ENCODE assay signal across 28 mouse cellular contexts in genomic region chr3:79900502-79900901, GRCm38 (mm10). TPM values are rescaled to one million over a fixed set of nuclear protein-coding genes. Genes with fewer than 3 reads are reported as not detected.
DNase-seq lines count a peak whose midpoint lies in the region; ATAC-seq and TF ChIP-seq lines count a peak whose summit lies in the region.
"Had no signal": no experiment of that assay in that cellular context is flagged by ENCODE, and none has a peak within 500 bp of the region (broad histone marks: within the 10 kb centered on the region; RNA-seq: fewer than 3 reads in every experiment).

No protein-coding gene starts in this region.

- no peak overlapping the region for H3K4me2 ChIP-seq in liver, embryonic 11.5 days
- H3K4me2 ChIP-seq in liver, embryonic 12.5 days, result no peak overlapping the region
- no peak overlapping the region for H3K4me2 ChIP-seq in midbrain, embryonic 14.5 days (ENCODE audit: low read length)
- H3K4me2 ChIP-seq: embryonic facial prominence, embryonic 13.5 days; forebrain, embryonic 12.5 days; forebrain, embryonic 15.5 days; heart, embryonic 12.5 days; heart, embryonic 15.5 days; hindbrain, embryonic 14.5 days had no signal

- no peak for DNase-seq in gastrocnemius, adult 2 months
- DNase-seq in gastrocnemius, postnatal 10 days, result no peak
- peak; percentile 10 for DNase-seq in liver, embryonic 11.5 days (ENCODE audit: low spot score)
- DNase-seq in midbrain, embryonic 14.5 days, result no peak
- DNase-seq: adrenal gland, postnatal 10 days; adrenal gland, postnatal 36 days; cerebellum, adult 11-12 months; cerebellum, adult 8-10 months; cerebellum, postnatal 10 days; cerebellum, postnatal 36 days; embryo, embryonic 11 days; gastrocnemius, postnatal 14 days; heart, postnatal 10 days; heart, postnatal 4 days had no signal

- no peak overlapping the region for H3K9ac ChIP-seq in liver, embryonic 11.5 days (ENCODE audit: low read depth, low read length)
- H3K9ac ChIP-seq in liver, embryonic 12.5 days, result no peak overlapping the region
- H3K9ac ChIP-seq in midbrain, embryonic 14.5 days (replicated peaks; ENCODE audit: low read length), result no peak overlapping the region
- H3K9ac ChIP-seq: embryonic facial prominence, embryonic 13.5 days; forebrain, embryonic 12.5 days; forebrain, embryonic 15.5 days; heart, embryonic 12.5 days; heart, embryonic 15.5 days; hindbrain, embryonic 14.5 days had no signal

- H3K27ac ChIP-seq in gastrocnemius, adult 2 months, result peak overlapping the region; percentile 59; the same call in 1 of the 2 replicates
- H3K27ac ChIP-seq in liver, embryonic 11.5 days (ENCODE audit: low read depth, low read length), result no peak overlapping the region
- no peak overlapping the region for H3K27ac ChIP-seq in liver, embryonic 12.5 days
- H3K27ac ChIP-seq in bone marrow macrophage, adult 2 months (ENCODE audit: insufficient read depth, low read depth, low read length), result 0 out of 2 replicates have a peak overlapping the region, but pooled peaks have one; percentile 11
- H3K27ac ChIP-seq in midbrain, embryonic 14.5 days (replicated peaks; ENCODE audit: low read depth, low read length), result no peak overlapping the region
- H3K27ac ChIP-seq: embryonic facial prominence, embryonic 10.5 days; embryonic facial prominence, embryonic 13.5 days; forebrain, embryonic 12.5 days; forebrain, embryonic 15.5 days; heart, embryonic 15.5 days; hindbrain, embryonic 14.5 days; hindbrain, postnatal 0 days had no signal

- no peaks in the 10 kb centered on the region for H3K4me1 ChIP-seq in liver, embryonic 11.5 days (replicated peaks; ENCODE audit: control insufficient read depth, insufficient read depth, low read length)
- no peaks in the 10 kb centered on the region for H3K4me1 ChIP-seq in liver, embryonic 12.5 days
- H3K4me1 ChIP-seq in bone marrow macrophage, adult 2 months (ENCODE audit: control insufficient read depth, insufficient read depth, low read length), result peaks cover 25% of the 10 kb centered on the region
- H3K4me1 ChIP-seq in midbrain, embryonic 14.5 days (ENCODE audit: control insufficient read depth, insufficient read depth, low read length), result 0 out of 2 replicates have a peak, but pooled peaks cover 9% of the 10 kb centered on the region
- H3K4me1 ChIP-seq: embryonic facial prominence, embryonic 10.5 days; forebrain, embryonic 15.5 days had no signal

- no peaks in the 10 kb centered on the region; the same call in 1 of the 2 replicates for H3K27me3 ChIP-seq in liver, embryonic 11.5 days (replicated peaks; ENCODE audit: control insufficient read depth, insufficient read depth, low read length)
- H3K27me3 ChIP-seq in liver, embryonic 12.5 days (replicated peaks), result no peaks in the 10 kb centered on the region
- no peaks in the 10 kb centered on the region for H3K27me3 ChIP-seq in midbrain, embryonic 14.5 days (ENCODE audit: control insufficient read depth, insufficient read depth, low read length)
- H3K27me3 ChIP-seq: CH12.LX; embryonic facial prominence, embryonic 13.5 days; forebrain, embryonic 12.5 days; forebrain, embryonic 15.5 days; heart, embryonic 12.5 days; heart, embryonic 15.5 days had no signal

- no peak for TF ChIP-seq CTCF in gastrocnemius, adult 2 months (IDR thresholded peaks at IDR 0.05)
- TF ChIP-seq CTCF in bone marrow macrophage, adult 2 months (IDR thresholded peaks at IDR 0.05; ENCODE audit: low read depth, low read length), result no peak

- intact Hi-C loops in gastrocnemius, adult 2 months (cut with DNase I), result no loop called here

- no peaks in the 10 kb centered on the region for H3K36me3 ChIP-seq in liver, embryonic 11.5 days (ENCODE audit: control insufficient read depth, insufficient read depth, low read length)
- no peaks in the 10 kb centered on the region for H3K36me3 ChIP-seq in liver, embryonic 12.5 days
- no peaks in the 10 kb centered on the region for H3K36me3 ChIP-seq in midbrain, embryonic 14.5 days (ENCODE audit: control insufficient read depth, insufficient read depth, low read length)
- H3K36me3 ChIP-seq: embryonic facial prominence, embryonic 10.5 days; embryonic facial prominence, embryonic 13.5 days; forebrain, embryonic 12.5 days; forebrain, embryonic 15.5 days; heart, embryonic 15.5 days had no signal

- no peak overlapping the region for H3K4me3 ChIP-seq in gastrocnemius, adult 2 months
- H3K4me3 ChIP-seq in liver, embryonic 11.5 days (ENCODE audit: low read depth, low read length), result no peak overlapping the region
- no peak overlapping the region for H3K4me3 ChIP-seq in liver, embryonic 12.5 days
- H3K4me3 ChIP-seq in bone marrow macrophage, adult 2 months (ENCODE audit: insufficient read depth, low read length), result no peak overlapping the region
- H3K4me3 ChIP-seq in midbrain, embryonic 14.5 days (replicated peaks; ENCODE audit: low read depth, low read length), result no peak overlapping the region
- H3K4me3 ChIP-seq: embryonic facial prominence, embryonic 10.5 days; embryonic facial prominence, embryonic 13.5 days; erythroblast, embryonic 14.5 days; forebrain, embryonic 12.5 days; forebrain, embryonic 15.5 days; heart, embryonic 12.5 days; heart, embryonic 15.5 days had no signal

- WGBS in liver, embryonic 11.5 days, result 87% methylated on average over 2 of the region's 2 CpGs
- WGBS in liver, embryonic 12.5 days (ENCODE audit: insufficient replicate concordance), result 72% methylated on average over 2 of the region's 2 CpGs
- 97% methylated on average over 2 of the region's 2 CpGs for WGBS in midbrain, embryonic 14.5 days

- no peaks in the 10 kb centered on the region for H3K9me3 ChIP-seq in liver, embryonic 11.5 days (ENCODE audit: control insufficient read depth, low read length)
- no peaks in the 10 kb centered on the region for H3K9me3 ChIP-seq in liver, embryonic 12.5 days (replicated peaks)
- H3K9me3 ChIP-seq in midbrain, embryonic 14.5 days (ENCODE audit: control insufficient read depth, low read length), result no peaks in the 10 kb centered on the region
- H3K9me3 ChIP-seq: embryonic facial prominence, embryonic 10.5 days; embryonic facial prominence, embryonic 13.5 days; forebrain, embryonic 12.5 days; forebrain, embryonic 15.5 days; heart, embryonic 12.5 days; heart, embryonic 15.5 days had no signal

- ATAC-seq in liver, embryonic 11.5 days (replicated peaks; ENCODE audit: low FRiP score), result no peak
- ATAC-seq in liver, embryonic 12.5 days, result no peak
- no peak for ATAC-seq in midbrain, embryonic 14.5 days (ENCODE audit: low FRiP score, low TSS enrichment)
- ATAC-seq in inflammation-experienced regulatory T-cells, adult 6 months, result no peak
- ATAC-seq: activated CD4-positive, CD25-positive, alpha-beta regulatory T cell, adult 4 months; forebrain, embryonic 15.5 days; hindbrain, postnatal 0 days had no signal

- no peak for TF ChIP-seq POLR2A in bone marrow macrophage, adult 2 months (IDR thresholded peaks at IDR 0.05; ENCODE audit: borderline replicate concordance, low read depth, low read length)

RNA-seq across cellular contexts. Expression of gene Fam198b, which starts 16.2 kb away (rescaled TPM):
- 1 to 10 TPM; 5.7 to 7.1 TPM for total RNA-seq in gastrocnemius, adult 2 months (2021)
- 10 to 100 TPM; 39.2 to 52.3 TPM for total RNA-seq in gastrocnemius, postnatal 10 days (2021)
- 4.8 and 5.9 TPM in 2 replicates for polyA plus RNA-seq in liver, embryonic 11.5 days (2014; fragmentation: Nextera tagmentation; extraction: Ambion mirVana)
- 3.9 and 4.2 TPM in 2 replicates for polyA plus RNA-seq in liver, embryonic 12.5 days (2016; fragmentation: Nextera tagmentation; extraction: Ambion mirVana)
- 5.2 and 6.0 TPM in 2 replicates for polyA plus RNA-seq in bone marrow macrophage, adult 2 months (2012; ENCODE audit: insufficient read depth, insufficient read length, missing spikeins)
- polyA plus RNA-seq in midbrain, embryonic 14.5 days (2014; fragmentation: Nextera tagmentation; extraction: Ambion mirVana), result 0.72 and 0.77 TPM in 2 replicates
- polyA plus RNA-seq in inflammation-experienced regulatory T-cells, adult 6 months (2017; shearing (Covaris generic)), result under 1 TPM in 1 of 3 experiments, not detected in 2; 0.26 TPM

RNA-seq across cellular contexts. Expression of gene Tmem144, which starts 47.9 kb away (rescaled TPM):
- 1 to 10 TPM in 1 of 2 experiments, under 1 TPM in 1; 0.74 to 2.7 TPM for total RNA-seq in gastrocnemius, adult 2 months (2021)
- total RNA-seq in gastrocnemius, postnatal 10 days (2021), result 1 to 10 TPM; 1.1 to 3.3 TPM
- 3.3 and 4.9 TPM in 2 replicates for polyA plus RNA-seq in liver, embryonic 11.5 days (2014; fragmentation: Nextera tagmentation; extraction: Ambion mirVana)
- polyA plus RNA-seq in liver, embryonic 12.5 days (2016; fragmentation: Nextera tagmentation; extraction: Ambion mirVana), result 2.2 and 2.5 TPM in 2 replicates
- polyA plus RNA-seq in bone marrow macrophage, adult 2 months (2012; ENCODE audit: insufficient read depth, insufficient read length, missing spikeins), result 7.0 and 7.3 TPM in 2 replicates
- 0.39 and 0.97 TPM in 2 replicates for polyA plus RNA-seq in midbrain, embryonic 14.5 days (2014; fragmentation: Nextera tagmentation; extraction: Ambion mirVana)
- polyA plus RNA-seq in inflammation-experienced regulatory T-cells, adult 6 months (2017; shearing (Covaris generic)), result under 1 TPM in 2 of 3 experiments, not detected in 1; 0.50 to 0.83 TPM
- polyA plus RNA-seq: activated CD4-positive, CD25-positive, alpha-beta regulatory T cell, adult 4 months; erythroblast, embryonic 14.5 days had no signal

Comparison
In these comparisons a context has a peak if more than half of its experiments do, and no peak if none do; other contexts are left out.
1. H3K27ac ChIP-seq: peak in gastrocnemius, adult 2 months (single experiment) and bone marrow macrophage, adult 2 months (single experiment); none in liver, embryonic 11.5 days (single experiment), liver, embryonic 12.5 days (single experiment) and midbrain, embryonic 14.5 days (single experiment).